Mouse (Mus musculus) telencephalon, adult 2 months (tissue): ENCODE results near the gene Gabrb3.

ENCODE experiments used
- DNase-seq: peaks from one replicate; pipeline ENCODE4 v3.0.0-alpha.2; 2011; ENCODE audit warnings: low read depth, low spot score

Gabrb3 gene

DNA sequence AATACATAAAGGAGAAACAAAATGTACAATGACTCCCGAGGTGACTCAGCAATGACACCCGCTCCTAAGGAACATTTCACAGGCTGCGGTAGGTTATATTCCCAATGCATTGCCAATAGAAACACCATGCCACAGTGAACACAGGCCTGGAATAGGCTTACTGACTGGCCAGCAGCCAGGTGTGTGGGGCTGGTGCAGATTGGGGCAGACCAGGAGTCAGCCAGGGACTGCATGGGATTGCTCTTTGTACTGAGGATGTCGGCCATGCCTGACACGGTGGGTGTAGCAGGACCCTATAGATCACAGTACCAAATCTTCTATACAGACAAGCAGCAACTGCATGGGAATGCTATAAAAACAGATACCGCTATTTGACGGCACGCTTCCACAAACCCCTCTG lies 110.5 kb downstream of the Gabrb3 start:
- no peak for DNase-seq

DNA sequence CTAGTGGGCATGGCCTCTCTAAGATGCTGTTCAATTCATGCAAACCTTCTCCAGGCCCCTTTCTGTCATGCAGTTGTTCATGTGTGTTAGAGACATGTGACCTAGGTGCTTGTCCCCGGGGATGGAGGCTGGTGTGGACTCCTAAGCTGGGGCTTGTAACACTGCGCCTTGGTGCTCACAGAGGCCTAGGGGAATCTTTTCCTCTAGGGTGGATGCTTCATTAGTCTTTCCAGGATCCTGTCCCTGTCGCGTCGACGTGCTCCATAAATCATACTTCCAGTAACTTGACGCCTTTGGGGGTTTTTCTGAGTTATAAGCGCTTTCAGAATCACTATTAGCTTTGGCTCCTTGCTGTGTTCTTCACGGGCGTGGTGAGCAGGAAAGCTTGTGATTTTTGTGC lies 113.2 kb downstream of the Gabrb3 start:
- DNase-seq, result no peak

DNA sequence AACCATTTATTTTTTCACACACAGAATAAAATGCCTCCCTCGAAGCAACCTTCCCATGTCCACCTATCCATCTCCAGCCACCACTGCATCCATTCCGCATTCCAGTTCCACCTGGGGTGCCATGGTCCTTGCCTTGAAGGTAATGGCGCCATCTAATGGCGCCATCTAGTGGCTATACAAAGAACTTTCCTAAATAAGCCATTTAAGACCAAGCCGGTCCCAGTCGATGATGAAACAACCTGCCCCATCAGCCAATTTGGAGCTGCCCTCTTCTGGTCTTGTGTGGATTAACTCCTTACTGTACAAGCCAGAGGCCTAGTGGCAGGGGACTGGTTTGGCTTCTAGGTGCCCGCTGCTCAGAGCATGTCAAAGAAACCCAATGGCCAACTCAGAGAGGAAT lies 119.1 kb downstream of the Gabrb3 start:
- no peak for DNase-seq

DNA sequence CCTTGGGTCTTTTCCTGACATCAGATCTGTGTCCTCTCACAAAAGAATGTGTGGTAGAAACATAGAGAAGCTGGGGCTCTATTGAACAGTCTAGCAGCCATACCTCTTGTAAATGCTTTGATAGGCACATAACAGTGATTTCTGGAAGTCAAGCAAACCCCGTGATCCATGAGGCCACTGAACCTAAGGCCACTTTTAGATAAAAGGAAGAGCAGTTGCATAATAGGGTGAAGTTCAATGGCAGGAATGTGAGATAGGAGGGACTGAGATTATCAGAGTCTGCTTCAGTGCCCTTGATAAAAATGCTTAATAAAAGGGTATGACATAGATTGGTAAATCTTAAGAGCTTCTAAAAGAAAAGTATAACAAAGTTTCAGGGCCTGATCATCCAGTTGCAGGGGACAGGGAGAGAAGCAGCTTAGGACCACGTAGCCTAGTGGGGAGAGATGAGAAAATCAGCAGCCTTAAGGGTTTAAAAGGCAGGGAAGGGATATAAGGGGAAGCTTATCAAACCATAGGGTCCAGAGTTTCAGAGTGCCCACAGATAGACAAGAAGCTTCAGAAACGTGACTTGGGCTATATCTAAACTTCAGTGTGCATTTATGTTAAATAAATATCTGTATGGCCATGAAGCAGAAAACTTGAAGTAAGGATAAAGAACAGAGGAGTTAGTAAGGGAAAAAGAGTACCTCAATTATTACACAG lies 141.4 kb downstream of the Gabrb3 start:
- no peak for DNase-seq

DNA sequence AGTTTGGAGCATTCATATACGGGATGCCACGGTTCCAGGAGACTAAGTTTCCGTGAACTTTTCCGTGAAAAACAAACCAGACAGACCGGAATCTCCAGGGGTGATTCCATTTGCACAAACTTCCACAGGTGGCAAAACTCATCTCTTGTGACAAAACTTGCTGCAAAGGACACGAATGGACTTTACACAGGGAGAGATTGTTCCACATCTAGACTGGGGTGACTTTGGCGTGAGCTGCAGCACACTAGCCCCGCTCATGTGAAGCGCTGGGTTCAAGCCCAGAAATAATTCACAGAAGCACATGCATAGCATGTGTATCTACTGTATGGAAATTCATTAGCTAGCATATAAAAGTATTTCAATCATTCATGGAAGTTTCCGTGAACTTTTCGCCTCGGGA lies 144.9 kb downstream of the Gabrb3 start:
- no peak for DNase-seq

DNA sequence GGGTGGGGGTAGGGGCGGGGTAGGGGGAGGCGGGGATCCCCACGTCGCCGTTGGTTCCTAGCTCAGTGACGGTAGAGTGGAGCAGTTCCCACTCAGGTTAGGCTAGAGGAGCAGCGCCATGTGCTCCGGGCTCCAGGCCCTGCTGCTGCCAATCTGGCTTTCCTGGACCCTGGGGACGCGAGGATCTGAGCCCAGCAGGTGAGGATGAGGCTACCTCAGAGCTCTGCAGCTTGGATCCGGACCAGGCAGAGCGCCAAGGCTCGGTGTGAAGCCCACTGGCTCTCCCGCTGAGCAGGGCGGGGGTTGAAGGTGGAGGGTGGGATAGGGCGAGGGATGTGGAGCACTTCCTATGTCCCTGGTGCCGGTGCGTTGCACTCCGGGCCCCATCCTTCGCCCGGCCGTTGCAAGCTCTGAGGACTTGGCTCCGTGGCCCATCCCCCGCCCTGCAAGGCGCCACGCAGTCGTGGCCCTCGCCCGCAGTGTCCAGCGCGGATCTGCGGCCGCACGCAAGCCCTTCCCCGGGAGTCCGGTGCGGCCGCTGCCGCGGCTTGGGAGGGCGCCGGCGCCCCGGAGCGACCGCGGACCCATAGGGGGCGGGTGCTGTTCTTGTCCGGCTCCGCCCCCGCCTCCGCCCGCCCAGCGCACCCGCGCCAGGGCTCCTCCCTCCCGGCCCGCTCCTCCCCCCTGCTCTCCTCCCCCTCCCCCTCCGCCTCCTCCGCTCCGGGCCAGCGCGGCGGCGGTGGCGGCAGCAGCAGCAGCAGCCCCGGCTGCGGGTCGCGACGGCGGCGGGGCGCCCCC lies 171.2 kb downstream of the Gabrb3 start:
- DNase-seq, result peak; percentile 67

DNA sequence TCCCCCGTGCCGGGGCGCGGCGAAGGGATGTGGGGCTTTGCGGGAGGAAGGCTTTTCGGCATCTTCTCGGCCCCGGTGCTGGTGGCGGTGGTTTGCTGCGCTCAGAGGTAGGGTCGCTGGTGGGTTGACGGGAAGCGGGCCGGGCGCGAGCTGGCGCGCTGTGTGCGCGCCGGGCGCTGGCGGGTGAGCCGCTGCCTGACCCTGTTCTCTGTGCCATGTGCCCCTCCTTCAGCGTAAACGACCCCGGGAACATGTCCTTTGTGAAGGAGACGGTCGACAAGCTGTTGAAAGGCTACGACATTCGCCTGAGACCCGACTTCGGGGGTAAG lies 171.7 kb downstream of the Gabrb3 start:
- DNase-seq, result no peak

DNA sequence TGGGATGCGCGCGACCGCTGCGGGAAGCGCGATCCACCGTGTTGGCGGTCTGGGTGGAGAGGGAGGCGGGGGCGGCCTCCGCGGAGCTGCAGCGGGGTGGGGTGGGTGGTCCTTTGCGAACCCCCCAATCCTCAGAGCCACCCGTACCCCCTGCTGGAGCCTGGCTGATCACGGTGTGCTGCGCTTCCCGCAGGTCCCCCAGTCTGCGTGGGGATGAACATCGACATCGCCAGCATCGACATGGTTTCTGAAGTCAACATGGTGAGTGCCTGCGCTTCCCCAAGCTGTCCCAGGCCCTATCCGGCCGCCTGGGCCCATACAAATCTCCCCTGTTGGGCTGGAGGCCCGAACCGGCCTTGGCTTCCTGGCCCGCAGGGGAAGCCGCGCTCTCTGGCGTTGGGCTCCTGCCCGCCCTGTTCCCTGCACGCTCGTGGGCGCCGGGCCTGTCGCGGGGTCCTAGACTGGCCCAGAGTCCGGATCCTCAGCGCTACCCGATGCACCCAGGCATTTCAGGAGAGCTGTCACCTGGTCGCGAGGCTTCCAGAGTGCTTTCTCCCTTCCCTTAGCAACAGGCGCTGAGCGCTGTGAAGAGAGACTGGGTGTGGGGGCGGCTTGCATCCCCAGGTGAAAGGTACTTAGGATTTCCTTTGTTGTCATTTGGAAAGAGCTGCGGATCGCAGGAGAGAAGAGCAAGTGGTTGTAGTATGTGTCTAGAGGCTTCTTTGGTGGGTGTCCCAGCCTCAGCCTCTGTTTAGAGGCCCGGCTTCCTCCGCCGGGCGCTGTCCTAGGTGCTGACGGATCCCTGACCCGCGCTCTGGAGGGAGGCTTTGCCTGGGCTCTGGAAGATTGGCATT lies 172.3 kb downstream of the Gabrb3 start:
- peak; percentile 34 for DNase-seq

DNA sequence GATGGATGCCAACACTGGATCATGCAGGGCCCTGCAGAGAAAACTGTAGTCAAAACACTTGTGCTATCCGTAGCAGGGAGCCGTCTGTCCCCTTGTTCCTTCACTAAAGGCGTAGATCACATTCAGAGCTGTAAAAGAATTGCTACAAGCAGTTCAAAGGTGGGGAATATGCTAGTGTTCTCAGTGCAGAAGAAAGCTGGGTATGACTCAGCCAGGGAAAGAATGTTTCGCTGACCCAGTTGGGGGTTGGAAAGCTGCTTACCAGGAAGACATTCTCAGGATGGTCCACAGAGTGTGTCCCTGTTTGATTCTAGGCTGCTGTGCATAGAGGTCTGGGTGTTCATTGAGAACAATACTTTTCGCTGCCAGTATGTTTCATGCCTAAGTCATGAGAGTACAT lies 177.8 kb downstream of the Gabrb3 start:
- DNase-seq, result peak; percentile 24

DNA sequence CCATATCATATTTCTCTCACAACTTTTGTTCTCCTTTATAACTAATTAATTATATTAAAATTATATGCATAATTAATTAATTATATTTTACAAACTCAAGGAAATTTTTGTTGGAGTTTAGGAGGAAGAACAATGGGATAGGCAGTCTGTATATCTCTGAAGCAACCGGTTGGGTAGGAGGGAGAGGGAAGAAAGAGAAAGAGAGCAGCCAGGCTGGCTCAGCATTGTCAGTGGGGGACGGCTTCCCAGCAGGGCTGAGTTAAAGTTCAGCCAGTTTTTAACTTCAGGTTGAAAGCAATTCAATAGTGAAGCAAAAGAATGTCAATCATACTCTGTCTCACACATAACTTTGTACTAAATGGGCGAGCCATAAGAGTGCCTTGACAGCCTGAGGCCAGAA lies 199.2 kb downstream of the Gabrb3 start:
- no peak for DNase-seq

DNA sequence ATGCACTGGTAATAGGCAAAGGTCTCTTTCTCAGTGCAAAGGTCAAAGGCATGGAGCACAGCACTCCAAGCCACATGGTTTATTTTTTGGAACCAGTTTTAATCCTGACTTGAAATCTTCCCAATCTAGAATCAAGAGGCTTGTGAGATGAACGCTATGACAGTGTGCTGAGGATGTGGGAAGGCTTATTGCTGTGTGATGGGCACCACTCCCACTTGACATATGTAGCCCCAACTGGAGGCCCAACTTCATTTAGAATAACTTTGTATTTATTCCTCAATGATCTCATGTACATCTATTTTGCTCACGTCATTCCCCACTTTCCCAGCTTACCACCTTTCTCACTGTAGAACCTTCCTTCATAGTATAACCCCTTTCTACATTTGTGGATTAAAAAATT lies 200.5 kb downstream of the Gabrb3 start:
- peak; percentile 51 for DNase-seq

DNA sequence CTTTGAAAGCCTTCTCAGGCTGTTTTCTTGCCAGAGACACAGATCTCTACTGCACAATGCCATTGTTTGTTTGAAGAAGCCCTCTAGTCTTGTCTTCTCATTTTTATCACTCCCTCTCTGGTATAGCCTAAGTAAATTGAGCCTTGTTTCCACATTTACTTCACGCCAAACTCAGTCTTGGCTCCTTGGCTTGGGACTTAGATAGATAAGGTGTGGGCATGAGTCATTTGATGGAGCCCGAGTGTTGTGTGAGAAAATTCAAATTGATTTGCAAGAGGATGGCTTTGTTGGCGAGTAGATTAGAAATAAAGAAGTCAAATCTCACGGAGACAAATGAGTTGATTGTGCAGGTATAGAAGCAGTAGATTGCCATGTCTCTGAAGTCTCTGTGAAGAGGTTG lies 204.2 kb downstream of the Gabrb3 start:
- DNase-seq, result no peak

DNA sequence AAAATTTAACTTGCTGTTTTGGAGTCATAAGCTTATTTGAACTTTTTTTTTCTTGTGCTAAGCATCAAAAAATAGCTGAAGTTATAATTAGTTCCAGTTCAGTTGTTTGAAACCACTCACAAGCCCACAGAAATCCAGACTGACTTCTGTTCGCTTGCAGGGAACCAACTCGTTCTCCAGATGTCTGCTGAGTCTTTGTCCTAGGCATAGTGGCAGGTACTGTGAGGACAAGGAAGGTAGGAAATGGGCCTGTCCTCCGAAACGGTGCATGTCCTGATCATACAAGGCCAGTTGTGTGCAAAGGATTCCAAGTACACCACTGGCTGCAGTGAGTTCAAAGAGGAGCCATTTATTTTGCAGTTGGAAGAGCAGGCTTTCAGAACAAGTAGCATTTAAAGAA lies 215.5 kb downstream of the Gabrb3 start:
- DNase-seq, result peak; percentile 50

DNA sequence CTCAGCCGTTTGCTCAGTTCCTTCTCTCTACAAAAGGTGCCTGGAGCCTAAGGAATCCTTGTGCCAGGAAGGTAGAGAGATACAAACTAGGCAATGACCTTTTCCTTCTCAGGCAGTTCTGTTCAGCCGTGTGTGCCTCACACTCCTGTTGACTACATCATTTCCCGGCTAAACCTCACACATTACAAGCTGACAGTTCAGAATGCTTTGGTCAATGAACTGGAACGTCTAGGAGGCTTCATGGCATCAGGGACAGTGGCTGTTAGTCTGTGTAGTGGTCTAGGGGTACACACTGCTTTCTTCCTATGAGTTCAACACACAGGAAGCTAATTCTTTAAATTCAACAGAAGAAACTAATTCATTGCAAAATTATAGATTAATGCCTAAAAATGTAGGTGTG lies 216.2 kb downstream of the Gabrb3 start:
- DNase-seq, result no peak

DNA sequence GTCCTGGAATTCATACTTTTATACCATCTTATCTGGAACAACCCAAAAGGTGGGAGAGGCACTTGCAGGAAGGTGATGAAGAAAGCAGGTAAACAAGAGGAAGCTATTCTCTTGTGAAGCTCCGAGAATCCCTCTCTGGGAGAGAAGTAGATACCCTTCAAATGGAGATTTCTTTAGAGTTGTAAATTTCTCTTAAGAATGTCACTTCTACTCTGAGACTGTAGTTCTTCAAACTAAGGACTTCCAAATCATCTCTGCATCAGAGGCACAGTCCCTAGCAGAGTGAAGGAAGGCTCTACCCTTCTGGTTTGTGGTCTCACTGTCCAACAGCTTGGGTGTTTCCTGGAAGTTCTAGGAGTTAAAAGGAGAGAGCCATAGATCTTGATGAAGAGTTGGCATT lies 221.3 kb downstream of the Gabrb3 start:
- no peak for DNase-seq

DNA sequence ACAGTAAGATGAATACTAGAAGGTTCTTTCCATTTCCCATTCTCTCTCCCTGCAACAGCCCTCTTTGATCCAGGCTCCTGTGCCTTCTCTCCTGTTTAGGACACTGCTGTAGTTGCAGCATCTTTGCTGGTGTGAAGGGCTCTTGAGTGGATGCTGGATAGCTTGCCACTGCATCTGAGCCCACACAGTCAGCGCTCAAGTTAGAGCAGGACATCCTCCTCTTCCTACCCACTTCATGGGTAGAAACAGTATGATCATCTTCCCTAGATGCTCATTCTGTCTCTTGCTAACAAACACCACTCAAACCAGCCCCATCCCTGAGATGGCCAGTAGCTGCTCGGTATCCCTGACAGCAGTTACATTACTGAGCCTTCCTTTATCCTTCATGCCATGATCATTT lies 227.9 kb downstream of the Gabrb3 start:
- no peak for DNase-seq

DNA sequence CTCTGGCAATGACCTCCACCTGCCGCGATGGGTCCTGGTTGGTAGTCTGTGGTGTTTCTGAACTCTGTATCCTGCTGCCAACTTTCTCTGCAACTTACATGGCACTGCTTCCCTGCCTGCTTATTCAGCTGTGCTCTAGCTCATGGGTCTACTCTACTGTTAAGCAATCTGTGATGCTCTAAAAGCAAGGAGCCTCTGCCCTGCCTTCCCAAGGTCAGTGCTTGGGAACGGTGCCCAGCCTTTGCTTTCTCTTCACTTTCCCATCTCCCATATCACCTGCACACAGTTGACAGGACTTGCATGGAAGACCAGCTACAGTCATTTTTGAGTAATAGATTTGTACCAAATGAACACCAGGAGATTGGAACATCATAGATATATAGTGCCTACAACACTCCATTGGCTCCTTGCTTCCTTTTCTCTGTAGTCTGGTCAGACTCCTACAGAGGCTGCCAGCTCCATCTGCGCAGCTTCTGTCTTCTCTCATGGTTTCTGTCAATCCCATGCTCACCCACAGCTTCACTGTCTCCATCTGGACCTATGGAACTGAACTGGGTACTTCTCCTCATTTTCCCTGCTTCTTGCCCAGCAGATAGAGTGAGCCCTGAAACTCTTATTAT lies 228.8 kb downstream of the Gabrb3 start:
- DNase-seq, result peak; percentile 77

DNA sequence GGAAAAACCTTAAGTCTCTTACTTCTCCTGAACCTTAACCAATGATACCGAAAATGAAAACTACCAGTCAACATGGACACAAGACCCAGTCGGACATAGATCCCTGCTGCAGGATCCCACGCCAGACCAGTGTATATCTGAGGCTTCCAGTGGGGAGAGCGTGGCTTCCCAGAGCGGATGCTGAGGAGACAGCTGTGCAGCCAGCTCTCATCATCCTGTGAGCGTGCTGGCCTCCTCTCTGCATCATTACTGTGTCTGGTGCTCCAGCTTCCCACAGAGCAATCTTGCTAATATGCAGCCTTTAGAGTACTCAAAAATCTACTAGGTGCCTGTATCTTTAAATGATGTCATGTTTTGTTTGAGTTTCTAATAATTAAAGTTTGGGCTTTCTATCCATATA lies 257.9 kb downstream of the Gabrb3 start:
- no peak for DNase-seq

DNA sequence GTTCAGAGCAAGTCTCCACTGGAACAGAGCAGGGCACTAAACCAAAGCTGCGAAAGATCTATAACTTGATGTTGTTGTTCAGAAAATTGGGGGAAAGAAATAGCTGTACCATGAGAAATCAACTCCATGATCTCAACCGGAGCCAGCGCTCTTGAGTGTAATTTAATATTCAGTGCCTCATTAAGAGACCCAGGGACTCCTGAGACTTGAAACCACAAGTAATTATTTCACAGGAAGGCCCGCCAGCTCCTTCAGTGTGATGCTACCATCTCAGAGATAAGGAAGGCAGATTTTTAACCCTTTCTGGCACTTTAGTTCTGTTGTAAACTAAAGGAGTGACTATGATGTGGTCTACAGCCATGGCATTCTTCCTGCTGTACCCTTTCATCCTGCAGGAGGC lies 270.3 kb downstream of the Gabrb3 start:
- no peak for DNase-seq

DNA sequence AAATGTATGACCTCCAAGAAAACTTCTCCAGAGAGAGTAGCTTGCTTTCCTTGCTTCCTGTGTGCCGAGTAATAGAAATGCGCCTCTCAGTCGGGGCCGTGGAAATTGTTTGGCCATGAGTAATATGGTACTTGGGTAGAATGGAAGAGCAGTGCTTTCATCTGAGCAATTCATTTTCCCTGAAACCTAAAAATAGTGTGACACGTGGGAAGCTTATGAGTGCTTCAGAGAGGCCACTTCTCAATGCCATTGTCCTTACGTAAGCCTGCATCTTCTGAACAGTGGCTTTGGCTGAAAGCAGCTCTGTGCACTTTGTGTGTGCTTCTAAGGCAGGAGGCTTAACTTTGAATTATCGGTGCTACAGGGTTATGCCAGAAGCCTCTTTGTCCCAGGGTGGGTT lies 280.9 kb downstream of the Gabrb3 start:
- peak; percentile 81 for DNase-seq

DNA sequence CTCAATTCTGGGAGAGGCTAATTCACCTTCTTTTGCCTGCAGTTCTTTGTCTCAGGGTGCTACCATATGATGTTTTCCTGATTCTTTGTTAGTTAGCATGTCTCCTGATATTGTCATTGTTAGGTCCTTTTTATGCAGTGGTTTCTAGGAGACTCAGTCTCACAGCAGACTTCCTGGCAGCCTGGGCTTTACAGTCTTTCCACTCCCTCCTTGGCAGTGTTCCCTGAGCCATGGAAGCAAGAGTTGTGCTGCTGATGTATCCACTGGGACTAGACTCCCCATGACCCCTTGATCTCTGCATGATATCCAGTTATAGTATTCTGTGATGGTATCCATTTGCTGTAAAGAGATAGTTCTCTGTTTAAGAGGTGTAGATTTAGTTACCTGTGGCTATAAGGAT lies 281.6 kb downstream of the Gabrb3 start:
- no peak for DNase-seq

DNA sequence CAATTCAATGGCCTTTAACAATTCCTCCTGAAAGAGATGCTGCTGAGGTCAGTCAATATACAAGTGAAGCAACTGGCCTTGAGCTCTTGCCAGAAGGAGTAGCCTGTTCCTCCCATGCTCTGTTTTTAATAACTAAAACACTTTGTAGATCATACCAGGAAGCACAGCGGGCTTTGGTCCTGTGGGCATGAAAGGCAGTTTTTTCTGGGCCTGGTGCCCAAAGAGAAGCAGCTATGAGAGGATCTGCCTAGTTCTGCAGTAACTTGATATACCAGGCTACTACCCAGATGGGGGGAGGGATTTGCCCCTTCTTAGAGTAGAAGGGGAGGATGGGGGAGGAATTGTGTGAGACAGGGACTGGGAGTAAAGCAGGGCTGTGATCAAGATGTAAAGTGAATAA lies 284.1 kb downstream of the Gabrb3 start:
- peak; percentile 31 for DNase-seq
